Mouse (Mus musculus) bone marrow, adult 2 months (tissue): ENCODE measurements around the gene 4930505A04Rik.

ENCODE experiments used
- CTCF ChIP-seq: fragments of 200-500 bp; IDR thresholded peaks from 2 replicates; pipeline ENCODE4 v1.5.1; 2011; ENCODE audit warnings: low read length, control low read depth; ENCODE audit not compliant: control insufficient read depth, insufficient read depth
- POLR2A ChIP-seq: fragments of 200-500 bp; IDR thresholded peaks from 2 replicates; pipeline ENCODE4 v1.6.1; 2011; ENCODE audit warnings: low read depth, mild to moderate bottlenecking, control low read depth, low read length, borderline replicate concordance; ENCODE audit not compliant: control insufficient read depth

DNA sequence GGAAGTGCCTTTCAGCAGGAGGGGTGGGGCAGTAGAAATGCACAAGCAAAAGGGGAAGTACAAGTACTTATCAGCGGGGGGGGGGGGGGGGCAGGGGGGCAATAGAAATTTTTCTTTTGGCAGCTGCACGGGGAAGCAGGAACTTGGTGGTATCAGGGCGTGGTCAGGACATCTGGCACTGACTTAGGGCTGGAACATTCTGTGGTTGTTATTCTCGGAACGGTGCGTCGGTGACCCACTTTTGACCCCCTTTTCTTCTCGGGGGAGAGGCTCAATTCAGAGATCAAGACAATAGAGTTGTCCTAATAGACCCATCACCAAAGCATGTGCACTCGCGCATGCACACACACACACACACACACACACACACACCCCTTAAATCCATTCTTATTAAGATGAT, 16.6 kb upstream of the 4930505A04Rik start:
- TF ChIP-seq CTCF: no peak
- TF ChIP-seq POLR2A: no peak
